Mouse (Mus musculus) intestine, postnatal 0 days (tissue): ENCODE measurements around the gene Snx6. TPM values are rescaled to one million over a fixed set of nuclear protein-coding genes. Genes with fewer than 3 reads are reported as not detected.
"Not testable (repeated sequence)": the region's sequence is repeated elsewhere in the genome, so short reads cannot be mapped to it uniquely, and the experiment has no call there.

Source experiments
- ATAC-seq: fragments of 200-750 bp; cut with Nextera tagmentation; 2 replicates; pipeline ENCODE4 v1.8.0; 2017; ENCODE audit warnings: mild to moderate bottlenecking, moderate TSS enrichment, moderate library complexity
- H3K27ac ChIP-seq: fragments of 300-500 bp; sonication (generic); 2 replicates; pipeline ENCODE4 v1.5.1; 2014; ENCODE audit warnings: mild to moderate bottlenecking, low read depth, low read length, moderate library complexity
- H3K27me3 ChIP-seq: fragments of 300-500 bp; sonication (generic); replicated peaks from 2 replicates; pipeline ENCODE4 v1.6.1; 2014; ENCODE audit warnings: low read length, mixed read lengths; ENCODE audit not compliant: control insufficient read depth, insufficient read depth
- H3K36me3 ChIP-seq: fragments of 300-500 bp; sonication (generic); 2 replicates; pipeline ENCODE4 v1.6.1; 2014; ENCODE audit warnings: mild to moderate bottlenecking, moderate library complexity; ENCODE audit not compliant: control insufficient read depth, insufficient read depth
- H3K4me1 ChIP-seq: fragments of 300-500 bp; sonication (generic); replicated peaks from 2 replicates; pipeline ENCODE4 v1.6.1; 2014; ENCODE audit warnings: antibody characterized with exemption, low read length, mixed read lengths; ENCODE audit not compliant: control insufficient read depth, insufficient read depth
- H3K4me2 ChIP-seq: fragments of 300-500 bp; sonication (generic); replicated peaks from 2 replicates; pipeline ENCODE4 v1.6.1; 2014; ENCODE audit warnings: low read depth, mild to moderate bottlenecking, moderate library complexity
- H3K4me3 ChIP-seq: fragments of 300-500 bp; sonication (generic); 2 replicates; pipeline ENCODE4 v1.5.1; 2014; ENCODE audit warnings: low read depth, low read length
- H3K9ac ChIP-seq: fragments of 300-500 bp; sonication (generic); 2 replicates; pipeline ENCODE4 v1.6.1; 2014; ENCODE audit warnings: mild to moderate bottlenecking, low read depth, low read length
- H3K9me3 ChIP-seq: fragments of 300-500 bp; sonication (generic); 2 replicates; pipeline ENCODE4 v1.6.1; 2016; ENCODE audit warnings: mixed run types; ENCODE audit not compliant: control insufficient read depth
- WGBS: fragments of 180-500 bp; shearing (Covaris S2); extraction: QIAGEN DNeasy Blood & Tissue Kit; methylation state at CpG from one replicate; pipeline ENCODE4 v1.1.7; 2014; 5-methylcytosine and 5-hydroxymethylcytosine counted together
- polyA plus RNA-seq: library from polyadenylated mRNA; unstranded; fragments of >200 nt; fragmentation: Nextera tagmentation; extraction: Ambion mirVana; gene quantifications from 2 replicates; pipeline ENCODE4 v1.2.1, GENCODE M21; 2015

Gene Snx6
- polyA plus RNA-seq, 1 experiment from 2014 or later = 167 TPM

DNA sequence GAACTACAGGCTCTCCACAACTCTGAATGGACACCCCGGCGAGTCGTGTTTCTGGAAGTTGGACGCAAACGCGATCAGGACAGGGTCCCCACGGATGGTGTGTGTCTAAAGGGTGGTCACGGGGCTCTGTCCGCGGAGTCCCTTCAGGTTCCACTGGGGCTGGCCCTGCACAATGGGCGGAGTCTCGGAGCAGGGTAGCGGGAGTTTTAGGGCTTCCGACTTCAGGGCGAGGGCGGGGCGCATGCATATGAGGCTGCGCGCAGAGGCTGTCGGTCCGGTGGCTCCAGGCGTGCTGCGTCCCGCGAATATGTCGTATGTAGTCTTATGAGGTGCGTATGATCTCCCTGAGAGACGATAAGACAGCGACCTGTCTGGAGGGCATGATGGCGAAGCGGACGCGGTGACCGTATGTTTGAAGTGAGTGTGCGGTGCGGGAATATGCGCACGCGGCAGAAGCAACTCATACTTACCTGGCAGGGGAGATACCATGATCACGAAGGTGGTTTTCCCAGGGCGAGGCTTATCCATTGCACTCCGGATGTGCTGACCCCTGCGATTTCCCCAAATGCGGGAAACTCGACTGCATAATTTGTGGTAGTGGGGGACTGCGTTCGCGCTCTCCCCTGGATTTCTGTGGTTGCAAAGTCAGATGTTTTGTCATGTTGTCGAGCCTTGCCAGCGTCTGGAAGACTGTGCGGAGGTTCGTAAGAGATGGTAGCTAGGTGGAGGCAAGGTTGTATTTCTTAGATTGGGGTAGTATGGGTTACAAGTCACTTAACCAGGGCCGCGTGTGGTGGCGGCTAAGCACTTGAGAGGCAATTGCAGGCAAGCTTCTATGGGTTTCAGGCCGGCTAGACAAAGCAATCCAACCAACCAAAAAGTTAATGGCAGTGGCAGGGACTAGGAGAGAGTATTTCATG is 66.1 kb downstream of the Snx6 start:
- H3K9ac ChIP-seq, H3K4me3 ChIP-seq, H3K4me2 ChIP-seq, H3K4me1 ChIP-seq, H3K36me3 ChIP-seq, H3K27me3 ChIP-seq, H3K27ac ChIP-seq, H3K9me3 ChIP-seq: not testable (repeated sequence)
- WGBS = no CpG with 5 or more reads among the region's 56 CpGs
- ATAC-seq = peak; percentile 91

- no CpG with 5 or more reads among the region's 56 CpGs for WGBS
- not testable (repeated sequence) for H3K27ac ChIP-seq, H3K4me3 ChIP-seq, H3K27me3 ChIP-seq, H3K4me2 ChIP-seq, H3K36me3 ChIP-seq, H3K9me3 ChIP-seq, H3K9ac ChIP-seq, H3K4me1 ChIP-seq
- peak; percentile 90 for ATAC-seq
These were observed 76.4 kb downstream of the Snx6 start for GRCm38 (mm10) chr12:54718871-54719786.

GRCm38 (mm10) chr12:54717516-54717915 is 78.0 kb downstream of the Snx6 start:
- not testable (repeated sequence) for H3K4me2 ChIP-seq
- WGBS = 70% methylated on average over 4 of the region's 11 CpGs

GRCm38 (mm10) chr12:54713822-54714626 is 81.5 kb downstream of the Snx6 start:
- 0% methylated on average over 2 of the region's 48 CpGs for WGBS
- H3K4me3 ChIP-seq, H3K4me2 ChIP-seq: not testable (repeated sequence)

More at GRCm38 (mm10) chr12:54717516-54717915, 78.0 kb downstream of the Snx6 start:
- not testable (repeated sequence) for ATAC-seq, H3K27ac ChIP-seq, H3K4me3 ChIP-seq, H3K4me1 ChIP-seq, H3K36me3 ChIP-seq, H3K27me3 ChIP-seq, H3K9me3 ChIP-seq, H3K9ac ChIP-seq

GRCm38 (mm10) chr12:54710494-54710879 is 85.0 kb downstream of the Snx6 start:
- not testable (repeated sequence) for H3K4me1 ChIP-seq, H3K36me3 ChIP-seq, H3K27ac ChIP-seq, H3K27me3 ChIP-seq, H3K9ac ChIP-seq, H3K4me3 ChIP-seq, H3K9me3 ChIP-seq, H3K4me2 ChIP-seq
- 0% methylated on average over 3 of the region's 8 CpGs for WGBS
- peak; percentile 80 for ATAC-seq

More at GRCm38 (mm10) chr12:54713822-54714626, 81.5 kb downstream of the Snx6 start:
- not testable (repeated sequence) for H3K36me3 ChIP-seq, H3K9me3 ChIP-seq, H3K27me3 ChIP-seq, H3K27ac ChIP-seq, H3K9ac ChIP-seq, H3K4me1 ChIP-seq
- ATAC-seq = peak; percentile 57

- H3K4me2 ChIP-seq, H3K9ac ChIP-seq, H3K9me3 ChIP-seq, H3K27ac ChIP-seq, H3K27me3 ChIP-seq, H3K36me3 ChIP-seq, H3K4me1 ChIP-seq, H3K4me3 ChIP-seq: not testable (repeated sequence)
- WGBS = 1% methylated on average over 9 of the region's 44 CpGs
- ATAC-seq = peak; percentile 37
These were observed 85.6 kb downstream of the Snx6 start for GRCm38 (mm10) chr12:54709691-54710493.
